Mouse (Mus musculus): Measurements from ENCODE around the gene Mab21l1. TPM values are rescaled to one million over a fixed set of nuclear protein-coding genes. Genes with fewer than 3 reads are reported as not detected.

Mab21l1 gene
- polyA plus RNA-seq (2012; rRNA removed; ENCODE audit: low replicate concordance) = 0.08 and 0.11 TPM in 2 replicates

GRCm38 (mm10) chr3:55782056-55782687 is at the start of gene Mab21l1:
Gene Mab21l1, plus strand, starts transcription at chr3:55782510.

All from duodenum, adult 2 months (tissue).